Mouse (Mus musculus) C2C12 (cell line): ENCODE results near the gene Fam155a.

Experiments
- CTCF ChIP-seq: IDR thresholded peaks from one replicate; pipeline ENCODE4 v1.5.1; 2011; ENCODE audit not compliant: control insufficient read depth, insufficient read depth, insufficient read length
- FOSL1 ChIP-seq: IDR thresholded peaks from one replicate; pipeline ENCODE4 v1.8.0; 2011; ENCODE audit warnings: mild to moderate bottlenecking, low read length; ENCODE audit not compliant: poor library complexity, insufficient read depth, severe bottlenecking
- MYOG ChIP-seq: IDR thresholded peaks from one replicate; pipeline ENCODE4 v1.6.1; 2011; ENCODE audit not compliant: control insufficient read depth, insufficient read length; ENCODE audit errors: extremely low read depth
- USF1 ChIP-seq: IDR thresholded peaks from one replicate; pipeline ENCODE4 v1.6.1; 2011; ENCODE audit warnings: low read depth, mild to moderate bottlenecking, control low read depth, moderate library complexity

DNA sequence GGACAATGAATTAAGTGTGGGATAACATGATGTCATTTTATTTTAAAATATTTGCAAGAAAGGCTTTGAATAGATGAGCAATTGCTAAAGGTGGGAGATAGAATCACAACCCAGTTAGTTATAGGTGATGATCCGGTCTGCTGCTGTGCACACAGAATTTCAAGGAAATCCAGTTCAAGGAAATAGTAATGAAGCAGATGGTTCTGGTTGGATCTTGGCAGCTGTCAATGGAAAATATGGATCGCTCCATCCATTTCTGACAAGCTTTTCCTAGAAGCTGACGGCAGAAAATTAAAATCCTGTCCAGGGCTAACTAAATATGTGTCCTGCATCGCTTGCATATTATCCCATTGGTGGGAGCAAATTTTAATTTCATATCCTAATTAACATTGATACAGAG lies 61.2 kb downstream of the Fam155a start:
- TF ChIP-seq CTCF (no peak), FOSL1 (no peak), USF1 (no peak), MYOG (no peak)
